Mouse (Mus musculus) adrenal gland, adult 2 months (tissue): Measurements from ENCODE around the gene Ajm1. TPM values are rescaled to one million over a fixed set of nuclear protein-coding genes. Genes with fewer than 3 reads are reported as not detected.
A peak's percentile ranks its signal among the peaks of the same experiment; 100 is the strongest.
"Not testable (repeated sequence)": the region's sequence is repeated elsewhere in the genome, so short reads cannot be mapped to it uniquely, and the experiment has no call there.

ENCODE experiments used
- DNase-seq: peaks from one replicate; pipeline ENCODE4 v3.0.0; 2021
- polyA plus RNA-seq: library from polyadenylated mRNA; depleted of rRNA; stranded (reverse); fragments of >200 nt; gene quantifications from 2 replicates; pipeline ENCODE4 v1.2.3, GENCODE M21; 2012
- total RNA-seq, 2 experiments: library from RNA; stranded (reverse); gene quantifications; 2 replicates each; pipeline ENCODE4 v1.2.3; 2021

Gene Ajm1
- total and polyA plus RNA-seq, 3 experiments, result 1.4 to 10.5 (median 2.1) TPM

GRCm38 (mm10) chr2:25568473-25569019 is 13.0 kb downstream of the Ajm1 start:
- peak; percentile 51 for DNase-seq

- DNase-seq, result no peak
Observed at GRCm38 (mm10) chr2:25566558-25566957, 15.0 kb downstream of the Ajm1 start.

GRCm38 (mm10) chr2:25565741-25566140 is 15.8 kb downstream of the Ajm1 start:
- DNase-seq, result no peak

- no peak for DNase-seq
Observed at GRCm38 (mm10) chr2:25561946-25562345, 19.6 kb downstream of the Ajm1 start.

GRCm38 (mm10) chr2:25560551-25560950 is 21.0 kb downstream of the Ajm1 start:
- DNase-seq, result no peak

GRCm38 (mm10) chr2:25558774-25559173 is 22.8 kb downstream of the Ajm1 start:
- DNase-seq, result no peak

- no peak for DNase-seq
Observed at GRCm38 (mm10) chr2:25557964-25558360, 23.6 kb downstream of the Ajm1 start.

GRCm38 (mm10) chr2:25557221-25557963 is 24.2 kb downstream of the Ajm1 start, which contains the start of gene Edf1:
Gene Edf1 (plus strand): TSS chr2:25557847.
- DNase-seq, result peak; percentile 98

- DNase-seq, result no peak
Observed at GRCm38 (mm10) chr2:25556296-25556695, 25.3 kb downstream of the Ajm1 start.

- DNase-seq, result not testable (repeated sequence)
Observed at GRCm38 (mm10) chr2:25555479-25555878, 26.1 kb downstream of the Ajm1 start.

GRCm38 (mm10) chr2:25553171-25553786 is 28.3 kb downstream of the Ajm1 start:
- not testable (repeated sequence) for DNase-seq

- peak; percentile 67 for DNase-seq
Observed at GRCm38 (mm10) chr2:25551186-25551585, 30.4 kb downstream of the Ajm1 start.

- no peak for DNase-seq
Observed at GRCm38 (mm10) chr2:25549021-25549991, 32.3 kb downstream of the Ajm1 start.

GRCm38 (mm10) chr2:25546811-25547491 is 34.6 kb downstream of the Ajm1 start, which contains the start of gene Traf2:
Gene Traf2 (minus strand): TSS chr2:25546940.
- peak; percentile 99 for DNase-seq

GRCm38 (mm10) chr2:25545996-25546810 is 35.4 kb downstream of the Ajm1 start:
- DNase-seq, result no peak

GRCm38 (mm10) chr2:25541644-25542367 is 39.8 kb downstream of the Ajm1 start:
- DNase-seq, result no peak

- DNase-seq, result peak; percentile 81
Observed at GRCm38 (mm10) chr2:25540541-25540948, 41.0 kb downstream of the Ajm1 start.

- DNase-seq, result peak; percentile 88
Observed at GRCm38 (mm10) chr2:25536531-25536930, 45.0 kb downstream of the Ajm1 start.

- DNase-seq, result no peak
Observed at GRCm38 (mm10) chr2:25534866-25535182, 46.7 kb downstream of the Ajm1 start.
